Mouse (Mus musculus) adrenal gland, adult (tissue): Measurements from ENCODE around the gene Myo3a.
A peak's percentile ranks its signal among the peaks of the same experiment; 100 is the strongest.
"Not testable (repeated sequence)": the region's sequence is repeated elsewhere in the genome, so short reads cannot be mapped to it uniquely, and the experiment has no call there.

Experiments used
- DNase-seq, 2 experiments: peaks; one replicate each; pipeline ENCODE4 v3.0.0; 2022 to 2023; ENCODE audit warnings: low spot score in 1 of 2; ENCODE audit not compliant: inconsistent age in 2 of 2

Myo3a gene

DNA sequence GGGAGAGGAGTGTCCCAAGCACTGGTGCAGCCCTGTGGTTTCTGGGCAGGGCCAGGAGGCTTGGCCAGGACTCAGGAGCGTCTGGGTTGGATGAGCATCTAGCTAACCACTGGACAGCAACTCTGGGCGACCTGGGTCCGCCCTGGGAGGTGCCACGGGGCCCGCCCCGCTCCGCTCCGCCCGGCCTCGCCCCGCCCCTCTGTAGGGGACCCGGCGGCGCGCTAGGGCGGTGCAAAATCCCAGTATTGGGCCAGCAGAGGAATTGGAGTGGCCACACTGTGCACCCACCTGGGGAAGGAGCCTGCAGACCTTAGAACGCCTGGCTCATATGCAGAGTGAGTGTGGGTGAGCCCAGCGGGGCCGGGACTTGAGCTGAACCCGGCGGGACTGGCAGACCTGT is at the start of gene Myo3a:
Gene Myo3a, plus strand, starts transcription at position 196 of the 400 bp plus-strand sequence.
- DNase-seq: peak in 1 of 2 experiments; percentile 4

DNA sequence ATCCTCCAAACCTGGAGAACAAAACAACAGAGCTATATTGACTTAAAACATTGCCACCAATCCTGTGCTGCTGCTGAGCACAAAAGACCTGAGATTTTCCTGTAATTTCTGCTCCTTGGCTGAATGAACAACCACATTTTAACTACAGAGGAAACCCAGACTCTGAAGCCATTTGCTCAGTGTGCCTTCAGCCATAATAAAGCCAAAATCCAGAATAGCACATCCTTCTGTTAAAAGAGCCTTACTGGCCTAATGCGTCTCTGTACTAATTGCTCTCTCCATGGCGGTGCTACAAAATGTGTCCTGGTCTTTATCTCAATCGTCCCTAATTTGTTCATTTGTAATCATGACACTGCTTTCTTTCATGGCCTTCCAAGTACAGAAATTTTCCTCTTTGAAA is 23.2 kb downstream of the Myo3a start:
- DNase-seq: no peak

DNA sequence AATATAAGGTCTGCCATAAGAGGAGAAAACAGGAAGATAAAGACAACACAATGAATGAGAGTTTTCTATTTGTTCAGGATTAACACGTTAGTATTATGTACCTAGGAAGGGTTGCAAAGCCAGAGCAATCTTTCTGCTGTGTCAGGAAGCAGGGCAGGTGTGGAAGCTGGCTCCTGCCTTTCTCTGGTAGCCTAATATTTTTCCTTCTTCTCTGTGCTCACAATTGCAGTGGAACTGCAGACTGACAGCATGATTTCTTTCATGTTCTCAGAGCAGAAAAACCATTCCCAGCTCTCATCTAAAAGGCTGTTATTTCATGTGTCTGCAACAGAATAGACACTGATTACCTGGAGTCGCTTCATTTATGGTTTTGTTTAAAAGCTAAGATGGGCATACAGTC is 23.7 kb downstream of the Myo3a start:
- no peak for DNase-seq

DNA sequence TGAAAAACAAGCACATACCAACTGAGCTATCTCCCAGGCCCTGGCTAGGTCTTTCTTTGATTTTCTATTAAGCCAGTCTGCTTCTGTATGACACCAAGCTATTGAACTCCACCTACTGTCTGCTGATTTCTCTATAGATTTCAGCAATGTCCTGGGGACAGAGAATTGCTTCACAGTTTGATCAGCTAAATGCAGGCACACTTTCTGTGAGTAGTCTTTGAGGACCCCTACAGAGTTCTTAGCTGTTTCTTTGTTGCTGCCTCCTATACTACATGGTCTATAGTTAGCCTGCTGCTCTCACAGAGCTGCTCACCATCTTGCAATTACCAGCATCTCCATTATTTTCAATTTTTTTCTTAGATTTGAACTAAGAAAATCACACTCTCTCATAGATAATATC is 28.3 kb downstream of the Myo3a start:
- no peak for DNase-seq

DNA sequence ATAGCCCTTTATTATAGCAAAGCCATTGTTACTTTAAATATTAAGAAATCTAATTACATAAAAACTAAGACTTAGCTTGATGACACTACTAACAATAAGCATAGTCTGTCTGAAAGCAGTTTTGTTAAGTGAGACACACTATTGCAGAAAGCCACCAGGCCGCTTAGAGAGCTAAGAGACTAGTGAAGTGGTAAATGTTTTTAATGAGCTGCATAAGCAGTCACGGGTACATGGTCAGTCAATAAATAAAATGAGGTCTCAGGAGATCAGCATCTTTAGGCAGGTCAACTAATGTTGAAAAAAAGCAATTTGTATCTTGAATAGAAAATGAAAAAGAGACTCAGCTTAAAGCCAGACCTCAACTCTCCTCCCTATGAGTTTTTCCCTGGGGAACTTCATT is 44.3 kb downstream of the Myo3a start:
- DNase-seq: no peak

- DNase-seq: no peak
These were observed 58.1 kb downstream of the Myo3a start for GRCm38 (mm10) chr2:22285366-22285765.

DNA sequence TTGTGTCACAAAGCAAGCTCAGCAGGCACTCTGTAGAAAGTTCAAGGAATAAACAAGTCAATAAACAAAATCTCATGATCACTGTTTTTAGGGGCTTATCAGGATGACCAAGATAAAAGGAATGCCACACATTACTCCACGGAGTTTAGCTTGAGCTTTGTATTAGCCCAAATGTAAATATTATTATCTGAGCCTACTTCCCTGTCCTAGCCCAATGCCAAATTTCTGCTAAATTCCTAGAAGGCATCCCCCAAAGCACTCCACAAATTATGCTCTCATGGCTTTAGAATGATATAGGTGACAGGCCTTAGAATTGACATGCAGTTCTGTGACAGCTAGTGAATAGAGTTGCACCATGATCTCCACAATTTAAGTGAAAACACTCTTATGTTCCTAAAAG is 58.5 kb downstream of the Myo3a start:
- no peak for DNase-seq

GRCm38 (mm10) chr2:22293579-22294446 is 66.5 kb downstream of the Myo3a start:
- DNase-seq: no peak

DNA sequence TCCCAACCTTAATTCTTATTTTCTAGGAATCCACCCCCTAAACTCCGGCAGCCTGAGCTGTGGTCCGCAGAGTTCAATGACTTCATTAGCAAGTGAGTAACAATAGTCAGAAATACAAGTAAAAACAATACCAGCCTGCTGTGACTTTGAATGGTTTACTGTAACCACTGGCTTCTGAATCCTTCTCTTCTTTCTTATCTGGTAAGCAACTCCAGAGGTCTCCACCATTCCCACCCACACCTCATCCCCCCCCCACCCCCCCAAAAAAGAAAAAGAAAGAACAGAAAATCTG is 67.1 kb downstream of the Myo3a start:
- DNase-seq: no peak

DNA sequence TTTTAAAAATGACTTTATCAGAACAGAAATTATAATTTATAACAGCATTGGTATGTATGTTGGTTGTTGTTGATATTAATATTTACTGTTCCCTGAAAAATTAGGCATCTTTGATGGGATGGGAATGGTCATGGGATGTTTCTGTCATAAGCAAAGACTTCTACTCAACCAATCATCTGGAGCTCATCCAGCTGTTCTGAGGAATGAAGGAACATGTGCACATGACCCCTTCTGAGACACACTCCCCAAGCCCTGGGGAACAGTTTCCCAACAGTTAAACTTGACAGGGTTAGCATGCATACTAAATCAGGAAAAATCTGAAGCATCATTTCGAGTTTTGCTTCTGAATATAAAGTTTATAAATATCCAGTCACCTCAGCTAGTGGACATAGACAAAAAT is 70.6 kb downstream of the Myo3a start:
- DNase-seq: no peak

GRCm38 (mm10) chr2:22338269-22338857 is 111.1 kb downstream of the Myo3a start:
- peak in 1 of 2 experiments; percentile 18 for DNase-seq

- DNase-seq: not testable (repeated sequence)
These were observed 183.2 kb downstream of the Myo3a start for GRCm38 (mm10) chr2:22410511-22410910.

DNA sequence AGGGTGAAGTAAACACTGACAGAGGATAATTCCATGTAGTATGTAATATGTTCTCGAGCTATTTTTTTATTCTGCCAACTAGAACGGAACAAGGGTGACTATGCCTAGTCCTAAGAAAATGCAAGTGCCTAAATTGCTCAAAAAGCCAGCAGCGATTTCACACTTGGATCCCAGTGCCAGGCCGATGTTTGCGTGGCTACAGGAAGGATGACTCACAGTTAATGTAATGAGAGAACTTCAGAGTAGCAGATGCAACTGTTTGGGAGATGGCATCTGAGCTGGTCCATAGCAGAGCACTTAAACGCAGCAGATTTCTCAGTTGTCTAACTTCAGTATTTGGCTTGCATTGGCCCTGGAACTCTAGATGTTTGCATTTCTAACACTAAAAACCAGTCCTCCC is 321.1 kb downstream of the Myo3a start:
- DNase-seq: no peak

GRCm38 (mm10) chr2:22587469-22588169 is 360.3 kb downstream of the Myo3a start:
- not testable (repeated sequence) for DNase-seq

GRCm38 (mm10) chr2:22588170-22588541 is 360.9 kb downstream of the Myo3a start:
- DNase-seq: not testable (repeated sequence)

DNA sequence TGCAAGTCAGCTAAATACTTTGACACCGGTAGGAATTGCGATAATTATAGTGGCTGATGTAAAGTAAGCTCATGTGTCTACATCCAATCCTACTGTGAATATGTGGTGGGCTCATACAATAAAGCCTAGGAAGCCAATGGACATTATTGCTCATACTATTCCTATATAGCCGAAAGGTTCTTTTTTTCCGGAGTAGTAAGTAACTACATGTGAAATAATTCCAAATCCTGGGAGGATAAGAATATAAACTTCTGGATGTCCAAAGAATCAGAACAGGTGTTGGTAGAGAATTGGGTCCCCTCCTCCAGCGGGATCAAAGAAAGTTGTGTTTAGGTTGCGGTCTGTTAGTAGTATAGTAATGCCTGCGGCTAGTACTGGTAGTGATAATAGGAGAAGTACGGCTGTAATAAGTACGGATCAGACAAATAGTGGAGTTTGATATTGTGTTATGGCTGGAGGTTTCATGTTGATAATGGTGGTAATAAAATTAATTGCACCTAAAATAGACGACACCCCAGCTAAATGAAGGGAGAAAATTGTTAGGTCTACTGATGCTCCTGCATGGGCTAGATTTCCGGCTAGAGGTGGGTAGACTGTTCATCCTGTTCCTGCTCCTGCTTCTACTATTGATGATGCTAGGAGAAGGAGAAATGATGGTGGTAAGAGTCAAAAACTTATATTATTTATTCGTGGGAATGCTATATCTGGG is 361.5 kb downstream of the Myo3a start:
- DNase-seq: not testable (repeated sequence)

GRCm38 (mm10) chr2:22589382-22590205 is 362.3 kb downstream of the Myo3a start:
- not testable (repeated sequence) for DNase-seq

DNA sequence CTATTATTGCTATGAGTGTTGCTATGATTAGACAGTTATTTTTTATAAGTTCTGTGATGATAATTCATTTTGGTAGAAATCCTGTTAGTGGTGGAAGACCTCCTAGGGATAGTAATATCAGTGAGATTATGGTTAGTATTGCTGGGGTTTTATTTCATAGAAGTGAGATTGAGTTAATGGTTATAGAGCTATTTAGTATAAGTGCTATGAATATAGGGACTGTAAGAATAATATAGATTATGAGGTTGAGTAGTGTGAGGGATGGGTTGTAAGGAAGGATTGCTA is 362.8 kb downstream of the Myo3a start:
- no peak for DNase-seq

DNA sequence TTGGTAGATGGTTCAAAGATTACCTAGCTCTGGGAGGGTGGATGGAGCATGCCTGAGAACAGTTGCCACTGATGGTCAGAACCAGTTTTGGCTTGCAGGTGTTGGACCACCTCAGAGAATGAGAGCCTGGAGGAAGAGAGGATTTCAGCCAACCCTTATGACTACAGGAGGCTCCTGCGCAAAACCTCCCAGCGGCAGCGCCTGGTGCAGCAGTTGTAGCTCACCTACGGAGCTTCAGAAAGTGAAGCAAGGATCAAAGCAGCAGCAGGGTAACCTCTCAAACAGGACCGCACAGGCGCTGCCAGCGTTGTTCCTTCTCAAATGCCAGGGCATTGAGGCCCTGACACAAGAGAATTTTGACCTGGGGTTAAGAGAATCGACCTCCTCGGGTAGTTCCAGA is 390.6 kb downstream of the Myo3a start:
- no peak for DNase-seq

GRCm38 (mm10) chr2:22619416-22619815 is 392.1 kb downstream of the Myo3a start:
- no peak for DNase-seq

- no peak for DNase-seq
These were observed 392.7 kb downstream of the Myo3a start for GRCm38 (mm10) chr2:22620030-22620429.
